9 mouse cellular contexts compared by ENCODE assay signal in the genomic region with DNA sequence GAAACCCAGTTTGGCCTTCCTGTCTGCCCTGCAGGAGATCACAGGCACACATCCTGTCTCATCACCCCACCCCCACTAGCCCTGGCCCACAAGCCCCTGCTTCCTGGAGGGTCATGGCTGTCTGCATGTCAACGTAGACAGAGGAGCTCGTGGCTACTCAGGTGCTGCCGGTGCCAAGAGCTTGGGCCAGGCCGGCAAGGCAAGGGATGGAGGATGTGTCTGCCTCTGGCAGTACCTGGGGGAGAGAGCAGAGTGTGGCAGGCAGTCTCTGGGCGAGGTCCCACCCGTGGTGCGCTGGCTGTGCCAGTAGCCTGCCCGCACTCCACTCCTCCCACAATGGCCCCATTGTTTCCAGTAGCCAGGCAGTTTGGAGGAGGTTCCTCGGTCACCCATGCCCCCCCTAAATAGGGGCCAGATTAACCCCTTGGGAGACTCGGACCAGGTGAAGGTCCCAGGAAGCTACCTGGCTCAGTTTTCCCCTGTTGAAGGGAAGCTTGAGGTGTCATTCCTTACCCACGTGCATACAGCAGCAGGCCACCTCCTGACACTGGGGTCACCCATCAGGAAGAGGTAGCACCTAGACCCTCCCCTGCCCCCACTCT. TPM values are rescaled to one million over a fixed set of nuclear protein-coding genes. Genes with fewer than 3 reads are reported as not detected.
DNase-seq lines count a peak whose midpoint lies in the region; ATAC-seq and TF ChIP-seq lines count a peak whose summit lies in the region.
"Had no signal": no experiment of that assay in that cellular context is flagged by ENCODE, and none has a peak within 500 bp of the region (broad histone marks: within the 10 kb centered on the region; RNA-seq: fewer than 3 reads in every experiment).

No protein-coding gene starts in this region.

- H3K9ac ChIP-seq in limb, embryonic 15.5 days, result no peak overlapping the region

- peak overlapping the region; percentile 15 for H3K4me3 ChIP-seq in limb, embryonic 15.5 days
- H3K4me3 ChIP-seq in olfactory bulb, adult 2 months (ENCODE audit: insufficient read depth, low read depth, low read length), result no peak overlapping the region

- 25% methylated on average over 11 of the region's 11 CpGs for WGBS in limb, embryonic 15.5 days
- WGBS in olfactory bulb, adult 2 months, result 28% methylated on average over 11 of the region's 11 CpGs

- peak; percentile 24 for DNase-seq in embryo, embryonic 10 days (ENCODE audit: low spot score)
- DNase-seq in embryo, embryonic 11 days, result no peak
- peak; percentile 70 for DNase-seq in 416B (ENCODE audit: low read depth)
- peak; percentile 48 to 50 for DNase-seq in cerebellum, postnatal 14 days
- peak; percentile 33 to 41 for DNase-seq in heart, postnatal 14 days
- DNase-seq in layer of hippocampus, adult 9-11 months, result no peak

- H3K4me1 ChIP-seq in limb, embryonic 15.5 days, result peaks cover 98% of the 10 kb centered on the region
- H3K4me1 ChIP-seq in olfactory bulb, adult 2 months (ENCODE audit: control insufficient read depth, insufficient read depth, low read length), result peaks cover 77% of the 10 kb centered on the region

- intact Hi-C loops in heart, postnatal 14 days (cut with DNase I), result no loop called here

- peaks cover 13% of the 10 kb centered on the region for H3K36me3 ChIP-seq in limb, embryonic 15.5 days

- peak overlapping the region; percentile 38 for H3K4me2 ChIP-seq in limb, embryonic 15.5 days

- H3K9me3 ChIP-seq in limb, embryonic 15.5 days, result no peaks in the 10 kb centered on the region

- no peak for TF ChIP-seq CTCF in olfactory bulb, adult 2 months (IDR thresholded peaks at IDR 0.05; ENCODE audit: insufficient read depth, low read depth, low read length)

- no peaks in the 10 kb centered on the region for H3K27me3 ChIP-seq in limb, embryonic 15.5 days

- H3K27ac ChIP-seq in limb, embryonic 15.5 days, result peak overlapping the region; percentile 86
- H3K27ac ChIP-seq in olfactory bulb, adult 2 months (ENCODE audit: insufficient read depth, low read depth, low read length), result peak overlapping the region; percentile 43; the same call in 1 of the 2 replicates

- no peak for TF ChIP-seq POLR2A in olfactory bulb, adult 2 months (IDR thresholded peaks at IDR 0.05; ENCODE audit: insufficient read depth, low read depth, low read length)

- ATAC-seq in limb, embryonic 15.5 days (ENCODE audit: insufficient number of reproducible peaks, low FRiP score, low TSS enrichment, low read depth), result no peak; the same call in 1 of the 2 replicates

RNA-seq across cellular contexts. Expression of a gene that starts 11.7 kb away (rescaled TPM):
- total RNA-seq in heart, postnatal 14 days (2021), result 10 to 100 TPM; 57.9 to 64.9 TPM
- 16.8 and 18.5 TPM in 2 replicates for polyA plus RNA-seq in limb, embryonic 15.5 days (2015; fragmentation: Nextera tagmentation; extraction: Ambion mirVana)
- not detected in 2 replicates for polyA plus RNA-seq in olfactory bulb, adult 2 months (2012; ENCODE audit: insufficient read depth, insufficient read length, low replicate concordance, missing spikeins)

RNA-seq across cellular contexts. Expression of a gene that starts 39.6 kb away (rescaled TPM):
- total RNA-seq in heart, postnatal 14 days (2021), result not detected
- polyA plus RNA-seq in limb, embryonic 15.5 days (2015; fragmentation: Nextera tagmentation; extraction: Ambion mirVana), result 0.37 and 0.45 TPM in 2 replicates
- polyA plus RNA-seq in olfactory bulb, adult 2 months (2012; ENCODE audit: insufficient read depth, insufficient read length, low replicate concordance, missing spikeins), result not detected in 2 replicates
- total RNA-seq: MEL had no signal

RNA-seq across cellular contexts. Expression of a gene that starts 53.4 kb away (rescaled TPM):
- not detected for total RNA-seq in heart, postnatal 14 days (2021)
- polyA plus RNA-seq in limb, embryonic 15.5 days (2015; fragmentation: Nextera tagmentation; extraction: Ambion mirVana), result not detected in 2 replicates
- not detected in 2 replicates for polyA plus RNA-seq in olfactory bulb, adult 2 months (2012; ENCODE audit: insufficient read depth, insufficient read length, low replicate concordance, missing spikeins)

Comparison
In these comparisons a context has a peak if more than half of its experiments do, and no peak if none do; other contexts are left out.
1. DNase-seq: peak in embryo, embryonic 10 days (single experiment), 416B (single experiment), cerebellum, postnatal 14 days (2 of 2) and heart, postnatal 14 days (2 of 2); none in embryo, embryonic 11 days (single experiment) and layer of hippocampus, adult 9-11 months (single experiment).